Mouse (Mus musculus): ENCODE results near the gene Csnka2ip.

DNA sequence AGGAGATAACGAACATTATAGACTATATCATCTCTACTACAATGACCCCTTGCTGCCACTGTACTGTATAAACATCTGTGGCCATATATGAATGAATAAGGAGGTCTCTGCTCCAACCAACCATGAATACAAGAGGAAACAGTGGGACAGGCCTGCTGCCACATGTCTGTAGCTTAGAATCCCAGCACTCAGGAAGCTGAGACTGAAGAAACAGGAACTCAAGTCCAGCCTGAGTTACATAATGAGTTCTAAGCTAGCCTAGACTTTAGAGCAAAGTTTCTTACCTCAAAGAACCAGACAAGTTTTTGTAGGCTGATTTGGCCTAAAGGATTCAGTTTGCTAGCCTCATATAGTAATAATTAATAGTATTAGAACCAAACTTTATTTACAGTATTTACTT is 5.6 kb upstream of the Csnka2ip start:
- TF ChIP-seq CTCF (IDR thresholded peaks at IDR 0.05; ENCODE audit: extremely low read depth, insufficient read length, insufficient replicate concordance, low read depth, low read length) (no peak), POLR2A (IDR thresholded peaks at IDR 0.05; ENCODE audit: low read depth, low read length) (no peak)
